Mouse (Mus musculus) spleen, postnatal 10 days (tissue): ENCODE data around the gene Gm10190.
"Not testable (repeated sequence)": the region's sequence is repeated elsewhere in the genome, so short reads cannot be mapped to it uniquely, and the experiment has no call there.

Experiments
- DNase-seq, 2 experiments: peaks; one replicate each; pipeline ENCODE4 v3.0.0; 2021 to 2022; ENCODE audit warnings: low spot score in 2 of 2

Gene Gm10190

GRCm38 (mm10) chr17:80372989-80373725 lies at the start of gene Gm10190:
TSS of gene Gm10190 (minus strand) at chr17:80373541.
- peak; percentile 55 to 87 for DNase-seq

GRCm38 (mm10) chr17:80420998-80421397 lies 47.7 kb upstream of the Gm10190 start:
- no peak for DNase-seq

DNA sequence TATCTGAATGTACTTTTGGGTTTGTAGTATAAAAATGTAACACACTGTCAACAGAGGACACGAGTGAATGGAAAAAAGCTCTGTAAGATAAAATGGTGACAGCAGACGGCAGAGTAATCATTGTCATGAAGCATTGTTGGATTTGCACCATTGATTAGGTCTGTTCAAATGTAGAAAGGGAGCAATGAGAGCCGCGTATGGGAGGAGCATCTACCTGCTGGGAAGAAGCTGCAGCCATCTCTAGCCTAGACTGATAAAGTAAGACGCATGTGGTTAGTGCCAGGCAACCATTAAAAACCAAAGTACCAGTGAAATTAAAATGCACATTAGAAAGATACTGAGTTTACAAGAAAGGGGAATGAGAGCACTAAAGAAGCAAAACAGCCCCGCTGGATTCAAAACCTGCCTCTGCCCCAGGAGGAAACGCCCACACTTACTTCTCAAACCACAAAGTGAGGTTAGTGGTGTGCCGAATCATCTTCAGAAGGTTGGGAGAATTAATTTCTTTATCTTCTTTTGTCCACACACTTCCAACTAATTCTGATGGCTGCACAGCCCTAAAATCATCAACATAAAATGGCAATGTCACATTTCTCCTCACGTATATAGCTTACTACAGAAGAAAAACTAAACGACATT lies 45.4 kb upstream of the Gm10190 start:
- no peak for DNase-seq

DNA sequence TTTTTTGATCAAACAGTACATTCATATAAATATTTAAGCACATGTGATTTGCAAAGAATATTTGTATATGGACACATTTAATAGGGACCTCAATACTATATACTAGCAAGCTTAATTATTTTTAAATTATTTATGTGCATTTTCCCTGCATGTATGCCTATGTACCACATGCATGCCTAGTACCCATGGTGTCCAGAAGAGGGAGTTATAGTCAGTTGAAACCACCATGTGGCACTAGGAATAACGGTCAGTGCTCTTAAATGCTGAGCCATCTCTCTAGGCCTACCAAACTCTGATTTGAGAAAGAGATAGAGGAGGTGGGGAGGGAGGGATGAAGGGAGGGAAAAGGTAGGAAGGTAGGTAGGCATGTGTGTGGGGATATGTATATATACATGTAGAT lies 37.8 kb upstream of the Gm10190 start:
- DNase-seq, result no peak

DNA sequence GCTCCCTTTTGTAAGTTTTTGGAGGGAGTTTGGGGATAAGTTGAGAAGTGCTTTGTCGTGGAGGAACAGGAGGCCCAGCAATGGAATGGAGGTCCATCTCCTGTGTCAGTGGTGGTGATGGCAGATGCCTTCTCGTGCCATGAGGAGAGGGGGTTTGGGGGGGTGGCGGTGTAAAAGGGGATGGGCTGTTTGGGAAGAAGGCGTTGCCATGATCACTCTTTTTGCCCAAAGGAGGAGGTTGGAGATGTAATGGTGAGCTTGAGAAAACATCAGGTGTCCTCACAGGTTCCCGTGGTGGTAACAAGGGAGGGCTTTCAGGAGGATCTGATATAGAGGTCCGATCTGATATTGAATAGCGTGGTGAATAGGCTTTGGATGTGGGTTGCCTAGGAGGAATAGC lies 24.9 kb upstream of the Gm10190 start:
- no peak for DNase-seq

DNA sequence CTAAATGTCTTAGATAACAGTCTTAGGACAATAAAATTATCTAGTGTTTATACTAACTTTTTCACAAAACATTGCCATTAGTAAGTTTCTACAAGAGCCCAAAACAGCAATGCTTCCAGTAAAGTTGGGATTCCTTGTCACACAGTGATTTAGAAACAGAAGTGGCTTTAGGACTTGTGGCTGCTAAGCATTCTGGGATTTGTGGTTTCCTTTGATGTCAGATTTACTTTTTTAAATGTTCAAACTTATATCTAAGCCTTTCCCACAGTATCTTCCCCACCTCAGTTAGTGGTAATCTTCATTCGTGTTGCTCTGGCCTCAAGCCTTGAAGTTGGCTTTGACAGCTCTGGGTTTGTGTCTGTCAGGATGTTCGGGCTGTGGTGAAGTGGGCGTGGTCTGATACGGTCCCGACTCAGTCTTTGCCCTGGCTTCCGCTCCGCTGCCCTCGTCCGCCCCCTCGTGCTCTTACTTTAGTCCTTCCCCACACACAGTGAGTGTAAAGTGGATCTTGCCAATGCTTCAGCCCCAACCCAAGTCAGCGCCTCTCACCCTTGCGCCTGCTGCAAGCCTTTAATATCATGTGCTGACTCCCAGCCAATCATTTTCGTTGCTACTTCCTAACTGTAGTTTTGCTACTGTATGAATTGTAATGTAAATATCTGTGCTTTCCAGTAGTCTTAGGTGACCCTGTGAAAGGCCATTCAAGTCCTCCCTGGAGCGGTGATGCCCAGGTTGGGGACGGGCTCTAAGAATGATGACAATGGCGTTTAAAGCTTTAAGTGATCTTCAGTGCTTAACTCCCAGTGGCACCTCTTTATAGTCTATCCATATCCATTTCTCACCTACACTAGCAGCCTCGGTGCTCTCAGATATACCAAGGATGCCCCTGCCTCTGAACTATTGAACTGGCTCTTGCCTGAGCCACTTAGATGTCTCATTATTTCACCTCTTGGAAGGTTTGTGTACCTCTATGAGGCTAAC lies 18.4 kb upstream of the Gm10190 start:
- DNase-seq, result peak; percentile 25 to 74

GRCm38 (mm10) chr17:80390024-80390423 lies 16.7 kb upstream of the Gm10190 start:
- no peak for DNase-seq

DNA sequence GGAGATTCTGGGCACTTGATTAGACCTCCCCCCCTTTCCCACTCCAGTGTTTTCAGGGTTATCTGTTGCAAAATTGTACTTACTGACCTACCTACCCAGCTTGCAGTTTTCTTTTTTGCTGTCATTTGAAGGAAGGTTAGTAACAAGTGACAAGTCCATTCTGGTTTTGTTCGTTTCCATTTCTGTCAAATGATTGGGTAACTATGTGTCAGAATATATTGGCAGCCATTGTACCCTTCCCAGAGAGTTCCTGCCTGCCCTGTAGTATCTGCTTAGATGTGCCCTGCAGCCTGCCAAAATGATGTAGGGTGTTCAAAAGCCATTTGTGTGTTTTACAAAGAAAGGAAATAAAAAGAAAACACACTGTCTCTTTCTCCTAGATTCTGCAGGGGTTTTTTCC lies 12.3 kb upstream of the Gm10190 start:
- no peak for DNase-seq

- DNase-seq, result not testable (repeated sequence)
Measured at GRCm38 (mm10) chr17:80378386-80378785, 5.0 kb upstream of the Gm10190 start.

DNA sequence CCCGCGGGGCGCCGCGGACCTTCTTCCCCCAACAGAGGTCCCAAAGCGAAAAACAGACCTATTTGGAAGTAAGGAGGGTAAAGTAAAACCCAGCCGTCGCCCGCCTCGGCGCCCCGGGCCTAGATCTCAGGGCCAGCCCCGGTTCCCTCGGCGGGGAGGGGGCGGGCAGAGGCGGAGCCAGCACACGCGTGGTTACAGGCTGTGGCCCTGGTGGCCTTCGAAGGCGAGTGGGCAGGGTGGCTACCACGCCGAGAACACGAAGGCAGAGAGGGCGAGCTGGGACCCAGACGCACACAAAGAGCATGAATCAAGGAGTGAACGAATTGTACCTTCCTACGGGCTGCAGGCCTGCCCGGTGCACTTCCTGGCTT lies 370 bp upstream of the Gm10190 start:
- DNase-seq, result no peak

GRCm38 (mm10) chr17:80368606-80369005 lies 4.7 kb downstream of the Gm10190 start:
- DNase-seq, result no peak

DNA sequence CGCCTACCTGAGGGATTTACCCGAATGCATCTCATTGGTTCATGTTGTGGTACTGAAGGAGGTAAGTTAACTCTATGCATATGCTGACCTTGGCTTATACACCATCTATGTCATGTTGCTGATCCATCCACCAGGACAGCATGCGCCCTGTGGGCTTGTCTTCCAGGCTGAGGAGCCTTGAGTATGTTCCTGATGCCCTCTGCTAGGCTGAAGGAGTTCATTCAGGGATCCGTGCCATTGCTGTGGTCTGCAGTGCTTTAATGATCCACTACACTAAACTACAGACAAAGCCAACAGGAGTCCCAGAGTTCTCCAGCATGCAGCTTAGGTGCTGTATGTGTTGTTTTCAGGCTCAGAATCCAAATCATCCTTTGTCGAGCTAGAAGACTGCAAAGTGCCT lies 6.1 kb downstream of the Gm10190 start:
- DNase-seq, result no peak

DNA sequence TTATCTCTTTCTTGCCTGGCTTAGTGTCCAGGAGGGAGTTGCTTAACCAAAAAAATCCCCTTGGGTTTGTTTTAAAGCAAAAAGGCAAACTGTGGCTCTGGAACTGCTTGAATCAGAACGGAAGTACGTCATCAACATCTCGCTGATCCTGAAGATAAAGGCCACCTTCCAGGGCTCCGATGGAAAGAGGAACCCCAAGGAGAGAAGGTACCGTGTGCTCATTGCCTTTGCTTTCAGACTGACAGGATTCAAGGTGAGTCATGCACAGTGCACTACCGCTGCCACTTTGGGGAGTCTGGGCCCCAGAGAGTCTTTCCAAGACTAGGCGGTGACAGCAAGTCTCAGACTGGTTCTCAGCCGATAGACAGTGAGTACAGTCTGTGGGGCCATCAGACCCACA lies 13.1 kb downstream of the Gm10190 start:
- no peak for DNase-seq

DNA sequence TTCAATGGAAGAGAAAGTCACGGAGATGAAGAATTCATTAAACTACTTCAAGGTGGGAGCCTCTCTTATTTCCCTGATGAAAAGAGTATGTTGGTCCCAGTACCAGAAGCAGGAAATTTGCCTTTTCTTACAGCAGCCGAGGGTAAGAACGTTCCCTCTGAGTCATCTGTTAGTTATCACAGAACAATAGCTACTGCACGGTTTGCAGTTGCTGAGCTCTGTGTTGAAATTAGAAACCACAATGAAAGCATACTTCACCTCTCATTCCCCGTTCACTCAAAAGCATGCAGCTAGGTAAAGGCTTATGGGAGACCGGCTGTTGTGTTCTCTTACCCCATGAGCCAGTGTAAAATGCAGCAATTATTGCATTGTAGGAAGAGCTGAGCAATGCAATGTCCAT lies 26.1 kb downstream of the Gm10190 start:
- no peak for DNase-seq

GRCm38 (mm10) chr17:80346591-80347125 lies 26.7 kb downstream of the Gm10190 start:
- DNase-seq, result no peak

DNA sequence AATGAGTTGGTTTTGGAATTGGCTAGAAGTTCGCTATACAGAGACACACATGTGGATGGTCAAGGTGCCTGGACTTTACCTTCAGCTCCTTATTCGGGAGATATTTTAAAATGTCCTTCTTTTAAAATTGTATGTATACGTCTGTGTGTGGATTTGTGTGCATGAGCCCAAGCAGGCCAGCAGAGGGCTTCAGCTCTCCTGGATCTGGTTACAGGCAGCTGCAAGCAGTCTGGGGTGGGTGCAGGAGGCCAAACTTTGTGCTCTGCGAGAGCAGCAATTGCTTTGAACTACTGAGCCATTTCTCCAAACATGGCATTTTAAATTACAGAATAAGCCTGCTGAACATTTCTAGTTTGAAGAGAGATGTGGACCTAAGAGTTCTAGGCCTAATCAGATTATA lies 28.1 kb downstream of the Gm10190 start:
- no peak for DNase-seq

DNA sequence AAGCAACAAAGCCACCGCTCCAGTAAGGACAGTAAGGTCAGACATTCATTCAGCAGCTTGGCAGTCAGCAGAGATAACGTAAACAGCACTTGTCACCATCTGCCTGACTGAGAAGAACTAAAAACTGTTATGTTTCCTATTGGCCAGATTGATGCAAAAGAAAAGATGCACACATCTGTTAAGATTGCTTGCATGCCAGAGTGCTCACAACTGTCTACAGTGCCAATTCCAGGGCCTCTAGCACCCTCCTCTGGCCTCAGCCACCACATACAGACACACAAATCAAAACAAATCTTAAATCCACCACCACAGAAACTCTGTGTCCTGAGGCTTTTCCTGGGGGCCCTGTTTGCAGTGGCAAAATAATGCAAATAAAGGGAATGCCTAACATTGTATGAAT lies 41.0 kb downstream of the Gm10190 start:
- DNase-seq, result peak in 1 of 2 experiments; percentile 19

GRCm38 (mm10) chr17:80326431-80326830 lies 46.9 kb downstream of the Gm10190 start:
- DNase-seq, result no peak

- DNase-seq, result no peak
Measured at GRCm38 (mm10) chr17:80325456-80325855, 47.9 kb downstream of the Gm10190 start.

DNA sequence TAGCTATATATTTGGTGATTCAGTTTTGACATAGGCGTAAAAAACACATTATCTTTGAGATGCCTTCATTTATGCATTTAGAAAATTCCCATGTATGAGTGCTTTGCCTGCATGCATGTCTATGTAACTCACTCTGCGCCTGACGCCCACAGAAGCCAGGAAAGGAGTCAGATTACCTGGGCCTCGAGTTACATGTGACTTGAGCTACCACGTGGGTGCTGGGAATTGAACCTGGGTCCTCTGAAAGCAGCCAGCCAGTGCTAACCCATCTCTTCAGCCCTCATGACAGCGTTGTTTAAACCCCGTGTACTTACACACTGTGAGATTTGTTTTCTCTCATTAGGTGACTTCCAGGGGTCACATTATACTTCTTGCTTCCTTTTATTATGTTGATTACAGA lies 48.8 kb downstream of the Gm10190 start:
- no peak for DNase-seq

DNA sequence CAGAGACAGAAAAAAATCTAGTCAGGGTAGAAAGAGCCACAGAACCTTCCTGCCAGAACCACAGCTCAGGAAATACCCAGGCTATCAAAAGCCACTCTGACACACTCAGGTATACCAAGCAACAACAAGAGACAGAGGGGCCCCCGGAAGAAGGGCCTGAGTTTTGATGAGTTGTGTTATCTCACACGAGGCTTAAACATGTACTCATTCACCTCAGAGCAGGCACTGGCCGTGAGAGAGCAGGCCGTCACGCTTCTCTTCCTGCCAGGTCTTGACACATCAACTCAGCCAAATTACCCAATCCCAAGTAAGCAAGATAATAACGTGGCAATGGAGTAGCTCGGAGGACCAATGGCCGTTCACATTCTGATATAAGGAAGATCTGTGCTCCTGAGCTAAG lies 49.7 kb downstream of the Gm10190 start:
- DNase-seq, result no peak
